Mouse (Mus musculus) hindbrain, embryonic 13.5 days (tissue): ENCODE results near the gene Gm42372. TPM values are rescaled to one million over a fixed set of nuclear protein-coding genes. Genes with fewer than 3 reads are reported as not detected.

Experiments used
- ATAC-seq: fragments of 200-750 bp; cut with Nextera tagmentation; 2 replicates; pipeline ENCODE4 v1.8.0; 2017; ENCODE audit warnings: moderate TSS enrichment; ENCODE audit not compliant: low FRiP score
- H3K27ac ChIP-seq: fragments of 300-500 bp; sonication (generic); 2 replicates; pipeline ENCODE4 v1.5.1; 2015; ENCODE audit warnings: inconsistent platforms, mild to moderate bottlenecking, moderate library complexity
- H3K27me3 ChIP-seq: fragments of 300-500 bp; sonication (generic); 2 replicates; pipeline ENCODE4 v1.6.1; 2015; ENCODE audit warnings: mild to moderate bottlenecking, inconsistent platforms
- H3K36me3 ChIP-seq: fragments of 300-500 bp; sonication (generic); 2 replicates; pipeline ENCODE4 v1.6.1; 2015; ENCODE audit warnings: mild to moderate bottlenecking, inconsistent platforms
- H3K4me1 ChIP-seq: fragments of 300-500 bp; sonication (generic); replicated peaks from 2 replicates; pipeline ENCODE4 v1.6.1; 2015; ENCODE audit warnings: inconsistent platforms
- H3K4me2 ChIP-seq: fragments of 300-500 bp; sonication (generic); 2 replicates; pipeline ENCODE4 v1.6.1; 2015; ENCODE audit warnings: inconsistent platforms, mild to moderate bottlenecking, moderate library complexity
- H3K4me3 ChIP-seq: fragments of 300-500 bp; sonication (generic); 2 replicates; pipeline ENCODE4 v1.5.1; 2015; ENCODE audit warnings: mild to moderate bottlenecking, inconsistent platforms
- H3K9ac ChIP-seq: fragments of 300-500 bp; sonication (generic); 2 replicates; pipeline ENCODE4 v1.6.1; 2015; ENCODE audit warnings: mild to moderate bottlenecking, inconsistent platforms
- H3K9me3 ChIP-seq: fragments of 300-500 bp; sonication (generic); 2 replicates; pipeline ENCODE4 v1.6.1; 2016; ENCODE audit warnings: inconsistent platforms
- WGBS: fragments of 180-500 bp; shearing (Covaris S2); methylation state at CpG from one replicate; pipeline ENCODE4 v1.1.7; 2015; 5-methylcytosine and 5-hydroxymethylcytosine counted together
- polyA plus RNA-seq: library from polyadenylated mRNA; unstranded; fragments of >200 nt; fragmentation: Nextera tagmentation; extraction: Ambion mirVana; gene quantifications from 2 replicates; pipeline ENCODE4 v1.2.1, GENCODE M21; 2015

Gm42372 gene
- polyA plus RNA-seq, result 3.7 and 4.4 TPM in 2 replicates

DNA sequence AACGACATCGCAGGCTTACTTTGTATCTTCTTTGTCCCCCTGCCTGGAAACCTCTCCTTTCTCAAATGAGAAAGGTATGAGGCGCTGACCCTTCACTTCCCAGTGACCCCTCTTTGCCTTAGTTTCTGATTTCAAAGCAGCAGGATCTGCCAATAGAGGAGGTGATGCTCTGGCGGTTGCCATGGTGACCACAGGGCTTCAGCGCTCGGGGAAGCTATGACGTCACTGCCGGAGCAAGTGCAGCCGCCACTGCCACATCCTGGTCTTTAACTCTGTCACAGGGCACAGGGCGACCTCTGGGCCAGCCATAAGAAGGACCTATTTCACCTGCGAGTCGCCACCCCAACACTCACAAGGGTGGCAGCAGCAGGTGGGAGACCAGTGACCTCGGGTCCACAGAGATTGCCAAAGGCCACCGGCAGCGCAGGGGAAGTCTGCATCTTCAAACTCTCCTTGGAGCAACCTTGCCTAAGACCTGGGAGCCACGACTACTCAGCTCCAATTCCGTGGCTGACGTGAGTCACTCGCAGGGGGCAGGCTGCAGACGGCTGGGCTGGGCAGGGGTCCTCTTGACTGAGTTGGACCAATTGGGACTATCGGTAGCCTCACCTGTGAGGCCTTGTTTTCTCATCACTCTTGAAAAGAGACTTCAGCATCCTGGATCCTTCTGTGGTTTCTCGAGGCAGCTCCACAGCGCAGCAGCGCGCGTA is at the start of gene Gm42372:
Gene Gm42372, plus strand, starts transcription at position 228 of the 710 bp plus-strand sequence.
- peak; percentile 72 for ATAC-seq
- Histone ChIP-seq H3K36me3 (no peaks in the 10 kb centered on the region), H3K4me1 (peaks cover 66% of the 10 kb centered on the region), H3K27ac (peak within 1 kb of the TSS; percentile 63), H3K9ac (peak within 1 kb of the TSS; percentile 74), H3K4me2 (peak within 1 kb of the TSS; percentile 77), H3K27me3 (no peaks in the 10 kb centered on the region), H3K9me3 (no peaks in the 10 kb centered on the region), H3K4me3 (peak within 1 kb of the TSS; percentile 51)
- WGBS, result 21% methylated on average over 26 of the region's 26 CpGs

DNA sequence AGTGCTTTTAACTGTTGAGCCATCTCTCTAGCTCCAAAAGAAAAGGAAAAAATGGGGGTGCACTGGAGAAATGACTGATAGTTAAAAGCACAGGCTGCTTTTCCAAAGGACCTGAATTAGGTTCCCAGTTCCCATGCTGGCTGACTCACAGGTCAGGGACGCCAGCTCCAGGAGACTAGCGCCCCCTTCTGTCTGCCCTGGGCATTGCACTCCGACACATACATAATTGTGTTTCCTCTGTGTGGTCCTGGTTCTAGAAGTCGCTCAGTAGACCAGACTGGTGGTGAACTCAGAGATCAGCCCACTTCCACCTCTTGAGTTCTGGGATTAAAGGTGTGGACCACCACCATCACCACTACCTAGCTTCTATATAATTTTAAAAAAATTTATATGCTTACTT is 45.6 kb upstream of the Gm42372 start:
- Histone ChIP-seq H3K4me2 (no peak overlapping the region), H3K36me3 (no peaks in the 10 kb centered on the region), H3K9ac (no peak overlapping the region), H3K4me3 (no peak overlapping the region), H3K27ac (peak overlapping the region; percentile 89; the same call in 1 of the 2 replicates), H3K9me3 (no peaks in the 10 kb centered on the region), H3K4me1 (peaks cover 54% of the 10 kb centered on the region), H3K27me3 (no peaks in the 10 kb centered on the region)
- WGBS, result 48% methylated on average over 4 of the region's 4 CpGs
- ATAC-seq, result no peak

DNA sequence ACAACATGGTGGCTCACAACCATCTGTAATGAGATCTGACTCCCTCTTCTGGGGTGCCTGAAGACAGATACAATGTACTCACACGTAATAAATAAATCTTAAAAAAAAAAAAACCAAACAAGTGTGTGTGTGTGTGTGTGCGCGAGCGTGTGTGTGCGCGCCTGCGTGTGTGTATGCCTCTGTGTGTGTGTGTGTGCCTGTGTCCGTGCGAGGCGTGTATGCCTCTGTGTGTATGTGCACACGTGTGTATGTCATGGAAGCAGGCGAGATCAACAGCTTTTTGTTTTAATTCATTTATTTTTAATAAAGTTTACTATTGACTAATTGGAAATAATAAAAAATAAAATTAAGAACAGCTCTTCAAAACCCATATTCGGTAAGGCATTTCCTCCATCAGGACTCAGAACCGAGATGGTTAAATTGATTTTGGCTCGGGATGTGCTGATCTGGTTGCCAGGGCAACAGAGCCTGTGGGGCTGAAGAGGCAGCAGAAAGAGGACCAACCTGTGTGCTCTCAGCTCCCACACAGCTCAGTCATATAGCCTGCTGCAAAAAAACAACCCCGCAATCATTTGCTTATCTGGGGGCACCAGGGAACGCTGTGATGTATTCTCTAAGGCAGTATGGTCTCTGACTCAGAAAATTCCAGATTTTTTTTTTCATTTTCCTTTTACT is 44.6 kb upstream of the Gm42372 start:
- peak overlapping the region; percentile 41 for H3K4me2 ChIP-seq
- H3K36me3 ChIP-seq, result no peaks in the 10 kb centered on the region
- H3K27ac ChIP-seq, result peak overlapping the region; percentile 89
- H3K9ac ChIP-seq, result no peak overlapping the region
- peaks cover 54% of the 10 kb centered on the region for H3K4me1 ChIP-seq
- peak; percentile 89 for ATAC-seq
- H3K9me3 ChIP-seq, result no peaks in the 10 kb centered on the region
- WGBS, result 62% methylated on average over 17 of the region's 17 CpGs
- H3K4me3 ChIP-seq, result no peak overlapping the region
- no peaks in the 10 kb centered on the region for H3K27me3 ChIP-seq

DNA sequence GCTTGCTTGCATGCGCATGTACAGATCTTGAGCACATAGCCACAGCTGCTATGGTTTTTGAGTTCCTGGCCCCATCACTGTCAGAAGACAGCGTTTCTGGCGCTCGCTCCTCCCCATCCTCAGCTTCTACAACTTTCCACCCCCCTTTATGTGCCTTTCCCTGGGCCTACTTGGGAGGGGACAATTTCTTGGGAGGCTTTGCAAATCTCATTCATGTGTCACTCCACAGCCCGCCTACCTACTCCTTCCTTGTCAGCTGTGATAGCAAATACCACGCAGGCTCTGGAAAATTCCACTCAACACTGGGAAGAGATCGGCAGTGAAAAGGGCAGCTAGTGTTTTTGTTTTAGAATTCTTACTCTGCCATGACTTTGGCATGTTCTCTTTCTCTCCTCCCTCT is 42.6 kb upstream of the Gm42372 start:
- Histone ChIP-seq H3K9ac (peak overlapping the region; percentile 10; the same call in 1 of the 2 replicates), H3K9me3 (no peaks in the 10 kb centered on the region), H3K27me3 (no peaks in the 10 kb centered on the region), H3K4me1 (peaks cover 62% of the 10 kb centered on the region), H3K27ac (peak overlapping the region; percentile 65), H3K4me3 (no peak overlapping the region), H3K36me3 (no peaks in the 10 kb centered on the region), H3K4me2 (no peak overlapping the region)
- WGBS, result 46% methylated on average over 7 of the region's 7 CpGs
- ATAC-seq, result no peak

DNA sequence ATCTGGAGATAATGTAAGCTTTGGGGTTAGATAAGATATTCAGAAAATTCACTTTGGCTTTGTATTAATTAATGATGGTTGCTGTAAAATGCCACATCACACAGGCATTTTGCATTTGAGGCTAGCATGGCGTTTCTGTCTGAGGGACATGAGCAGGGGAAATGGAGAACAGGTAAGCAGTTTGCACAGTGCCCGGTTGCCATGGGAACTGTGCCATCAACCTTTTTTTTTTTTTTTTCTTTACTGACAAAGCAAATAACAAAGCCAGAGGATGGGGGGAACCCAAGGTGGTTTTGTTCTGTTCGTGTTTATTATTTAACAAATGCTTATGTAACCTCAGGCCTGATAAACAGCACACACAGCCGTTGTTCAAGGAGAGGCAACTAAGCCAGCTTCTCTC is 40.0 kb upstream of the Gm42372 start:
- Histone ChIP-seq H3K36me3 (no peaks in the 10 kb centered on the region), H3K4me2 (no peak overlapping the region), H3K4me1 (peaks cover 86% of the 10 kb centered on the region), H3K4me3 (no peak overlapping the region), H3K9ac (no peak overlapping the region), H3K27ac (peak overlapping the region; percentile 97), H3K27me3 (no peaks in the 10 kb centered on the region; the same call in 1 of the 2 replicates), H3K9me3 (no peaks in the 10 kb centered on the region)
- 37% methylated on average over 4 of the region's 4 CpGs for WGBS
- no peak for ATAC-seq

DNA sequence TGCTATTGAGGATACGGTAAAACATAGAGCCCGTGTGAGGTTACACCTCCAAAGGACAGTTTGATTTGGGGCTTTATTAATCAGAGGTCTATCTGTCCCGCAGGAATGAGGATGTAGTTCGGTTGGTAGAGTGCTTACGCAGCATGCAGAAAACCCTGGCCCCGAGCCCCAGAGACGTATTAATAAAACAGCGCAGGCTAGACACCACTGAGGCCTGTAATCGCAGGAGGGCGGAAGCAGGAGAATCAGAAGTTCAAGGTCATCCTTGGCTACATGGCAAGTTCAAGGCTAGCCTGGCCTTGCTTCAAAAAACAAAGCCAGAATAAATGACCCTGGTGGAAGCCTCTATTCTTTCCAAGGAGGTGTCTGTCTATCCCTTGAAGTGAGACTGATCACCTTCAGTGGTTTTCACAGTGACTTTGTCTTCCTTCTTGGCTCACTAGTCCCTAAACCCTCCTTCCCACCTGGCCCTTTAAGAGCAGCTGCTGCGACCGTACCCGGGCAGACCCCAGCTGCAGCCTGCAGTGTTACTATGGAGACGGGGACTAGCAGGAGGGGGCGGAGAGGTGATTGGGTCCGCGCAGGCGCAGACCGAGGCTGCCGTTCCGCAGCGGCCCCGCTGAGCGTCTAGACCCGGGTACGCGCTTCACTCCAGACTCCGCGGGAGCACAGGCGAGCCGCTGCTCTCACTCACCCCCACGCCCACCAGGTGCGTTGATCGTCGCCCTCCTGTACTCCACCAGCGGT is 38.7 kb upstream of the Gm42372 start, which contains the start of gene Pnmal2:
Gene Pnmal2, plus strand, starts transcription at position 622 of the 747 bp plus-strand sequence.
- peaks cover 8% of the 10 kb centered on the region; the same call in 1 of the 2 replicates for H3K27me3 ChIP-seq
- H3K4me1 ChIP-seq, result peaks cover 86% of the 10 kb centered on the region
- H3K9me3 ChIP-seq, result no peaks in the 10 kb centered on the region
- peak within 1 kb of the TSS; percentile 85 for H3K4me3 ChIP-seq
- peak within 1 kb of the TSS; percentile 97 for H3K4me2 ChIP-seq
- peak within 1 kb of the TSS; percentile 97 for H3K27ac ChIP-seq
- H3K36me3 ChIP-seq, result peaks cover 8% of the 10 kb centered on the region; the same call in 1 of the 2 replicates
- 10% methylated on average over 35 of the region's 36 CpGs for WGBS
- H3K9ac ChIP-seq, result peak within 1 kb of the TSS; percentile 93
- peak; percentile 85 for ATAC-seq

DNA sequence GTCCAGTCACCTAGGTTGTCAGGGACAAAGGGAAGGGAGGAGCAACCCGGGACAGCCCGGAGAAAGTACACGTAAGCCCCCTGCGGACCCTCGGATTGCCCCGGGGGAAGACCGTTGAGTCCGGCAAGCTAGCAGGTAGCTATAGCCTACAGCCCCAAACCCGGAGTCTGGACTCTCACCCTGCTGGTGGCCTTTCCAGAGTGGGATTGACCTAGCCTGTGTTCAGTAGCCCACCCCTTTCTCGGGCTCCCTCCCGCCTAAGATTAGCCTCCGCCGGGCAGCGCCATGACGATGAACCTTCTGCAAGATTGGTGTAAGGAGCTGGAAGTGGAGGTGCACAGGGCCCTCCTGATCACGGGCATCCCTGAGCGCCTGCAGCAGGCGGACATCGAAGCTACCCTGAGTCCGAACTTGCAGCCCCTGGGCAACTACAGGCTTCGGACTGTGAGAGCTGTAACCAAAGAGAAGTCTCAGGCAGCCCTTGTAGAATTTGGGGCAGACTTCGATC is 38.0 kb upstream of the Gm42372 start:
- Histone ChIP-seq H3K9ac (peak overlapping the region; percentile 93), H3K4me2 (peak overlapping the region; percentile 97), H3K9me3 (no peaks in the 10 kb centered on the region), H3K36me3 (peaks cover 10% of the 10 kb centered on the region; the same call in 1 of the 2 replicates), H3K4me1 (peaks cover 88% of the 10 kb centered on the region), H3K27ac (peak overlapping the region; percentile 97), H3K27me3 (peaks cover 8% of the 10 kb centered on the region; the same call in 1 of the 2 replicates), H3K4me3 (peak overlapping the region; percentile 85)
- ATAC-seq, result no peak; the same call in 1 of the 2 replicates
- WGBS, result 1% methylated on average over 22 of the region's 22 CpGs

DNA sequence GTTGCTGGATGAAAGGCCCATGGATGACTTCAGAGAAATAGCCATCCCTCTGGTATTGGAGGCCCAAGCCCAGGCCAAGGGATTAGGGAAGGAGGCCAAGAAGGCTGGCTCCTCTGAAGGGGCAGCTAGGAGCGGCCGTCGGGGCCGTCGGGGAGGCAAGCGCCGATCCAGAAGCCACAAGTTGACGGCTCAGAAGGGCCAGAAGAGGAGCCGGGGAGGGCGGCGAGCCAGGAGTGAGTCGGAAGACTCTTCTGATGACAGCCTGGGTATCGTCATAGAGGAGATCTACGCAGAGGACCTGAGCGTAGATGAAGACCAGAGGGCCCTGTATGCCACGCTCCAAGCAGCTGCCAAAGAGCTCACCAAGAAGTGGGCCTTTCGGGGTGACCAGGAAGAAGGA is 37.5 kb upstream of the Gm42372 start:
- peaks cover 8% of the 10 kb centered on the region; the same call in 1 of the 2 replicates for H3K27me3 ChIP-seq
- no peak for ATAC-seq
- H3K9me3 ChIP-seq, result no peaks in the 10 kb centered on the region
- WGBS, result 11% methylated on average over 17 of the region's 17 CpGs
- H3K4me3 ChIP-seq, result peak overlapping the region; percentile 85
- H3K4me1 ChIP-seq, result peaks cover 88% of the 10 kb centered on the region
- H3K27ac ChIP-seq, result peak overlapping the region; percentile 97
- H3K36me3 ChIP-seq, result peaks cover 10% of the 10 kb centered on the region; the same call in 1 of the 2 replicates
- peak overlapping the region; percentile 93 for H3K9ac ChIP-seq
- H3K4me2 ChIP-seq, result peak overlapping the region; percentile 97

DNA sequence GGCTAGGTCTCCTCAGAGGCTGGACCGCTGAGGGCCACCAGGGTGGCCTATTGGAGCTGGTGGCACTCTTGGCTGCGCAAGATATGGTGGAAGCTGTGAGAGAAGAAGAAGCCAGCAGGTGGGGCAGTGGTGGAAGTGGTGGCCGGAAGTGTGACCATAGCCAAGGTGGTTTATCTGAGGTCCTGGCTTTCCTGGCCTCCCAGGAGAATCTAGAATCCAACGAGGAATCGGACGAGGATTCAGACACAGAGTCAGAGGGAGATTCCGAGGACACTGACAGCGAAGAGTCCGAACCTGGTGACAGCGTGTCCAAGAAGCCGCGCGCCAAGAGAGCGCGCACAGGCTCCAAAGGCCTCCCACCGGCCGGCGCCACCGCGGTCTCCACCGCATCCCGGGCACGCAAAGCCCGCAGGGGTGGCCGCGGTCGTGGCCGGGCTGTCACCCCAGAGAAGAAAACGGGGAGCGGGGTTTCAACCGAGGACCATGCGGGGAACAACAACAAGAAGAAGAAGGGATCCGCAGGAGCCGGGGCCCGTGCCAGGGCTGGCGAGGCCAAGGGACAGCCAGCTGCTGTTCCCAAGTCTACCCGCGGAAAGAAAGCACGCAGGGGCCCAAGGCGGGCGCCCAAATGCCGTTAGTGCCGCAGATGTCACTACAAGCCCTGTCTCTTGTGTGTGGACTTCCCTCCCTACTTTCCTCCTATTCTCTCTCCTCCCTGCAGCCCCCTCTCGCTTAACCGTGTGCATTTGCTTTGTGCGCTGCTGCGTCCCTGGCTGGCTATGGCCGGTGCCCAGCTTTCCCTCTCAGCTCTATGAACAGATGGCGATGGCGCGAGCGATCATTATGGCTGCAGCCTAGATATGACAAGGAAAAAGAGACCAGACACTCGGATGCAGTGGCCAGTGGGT is 36.2 kb upstream of the Gm42372 start:
- 1% methylated on average over 53 of the region's 53 CpGs for WGBS

DNA sequence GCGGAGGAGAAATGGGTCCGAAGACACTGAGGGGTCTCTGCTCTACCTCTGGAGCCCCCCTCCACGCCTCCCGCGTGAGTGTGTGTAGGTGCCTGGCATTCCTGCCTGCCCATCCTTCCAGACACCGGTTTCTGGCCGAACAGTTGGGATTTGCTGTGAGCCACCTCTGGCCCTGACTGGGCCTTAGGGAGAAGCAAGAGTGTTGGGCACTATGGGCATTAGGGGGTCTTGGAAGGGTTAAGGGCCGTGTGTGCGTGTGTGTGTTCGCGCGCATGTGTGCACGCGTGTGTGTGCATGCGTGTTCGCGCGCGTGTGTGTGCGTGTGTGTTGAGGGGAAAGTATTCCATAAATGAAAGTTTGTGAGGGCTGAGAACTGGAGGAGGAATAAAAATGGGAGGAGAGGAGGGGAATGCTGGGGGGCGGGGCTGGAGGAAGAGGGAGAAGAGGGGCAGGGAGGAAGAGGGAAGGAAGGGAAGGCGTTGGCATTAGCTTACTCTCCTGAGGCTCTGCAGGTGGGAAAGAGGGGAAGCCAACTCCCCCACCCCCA is 35.5 kb upstream of the Gm42372 start:
- Histone ChIP-seq H3K4me2 (peak overlapping the region; percentile 97), H3K27me3 (peaks cover 8% of the 10 kb centered on the region; the same call in 1 of the 2 replicates), H3K27ac (peak overlapping the region; percentile 97), H3K36me3 (peaks cover 10% of the 10 kb centered on the region; the same call in 1 of the 2 replicates), H3K4me1 (peaks cover 88% of the 10 kb centered on the region), H3K9me3 (no peaks in the 10 kb centered on the region), H3K4me3 (peak overlapping the region; percentile 85), H3K9ac (peak overlapping the region; percentile 93)
- ATAC-seq, result no peak
- WGBS, result 14% methylated on average over 21 of the region's 22 CpGs

More for the DNA sequence above, 36.2 kb upstream of the Gm42372 start:
- Histone ChIP-seq H3K4me2 (peak overlapping the region; percentile 97), H3K4me3 (peak overlapping the region; percentile 85), H3K27me3 (peaks cover 8% of the 10 kb centered on the region; the same call in 1 of the 2 replicates), H3K4me1 (peaks cover 86% of the 10 kb centered on the region), H3K36me3 (peaks cover 10% of the 10 kb centered on the region; the same call in 1 of the 2 replicates), H3K9me3 (no peaks in the 10 kb centered on the region), H3K27ac (peak overlapping the region; percentile 97), H3K9ac (peak overlapping the region; percentile 93)
- ATAC-seq, result no peak
